Mouse (Mus musculus) retina, embryonic 14.5 days (tissue): ENCODE results near the gene Phf2.

Source experiments
- DNase-seq: peaks from one replicate; pipeline ENCODE4 v3.0.0-alpha.2; 2015; ENCODE audit warnings: low spot score

Phf2 gene

GRCm38 (mm10) chr13:48870771-48871731 is at the start of gene Phf2:
Gene Phf2, minus strand, starts transcription at chr13:48871119.
- DNase-seq = peak; percentile 51

- DNase-seq = no peak
These were observed 49.0 kb upstream of the Phf2 start for GRCm38 (mm10) chr13:48919756-48920415.

GRCm38 (mm10) chr13:48917113-48917599 is 46.2 kb upstream of the Phf2 start:
- no peak for DNase-seq

GRCm38 (mm10) chr13:48913680-48914079 is 42.8 kb upstream of the Phf2 start:
- no peak for DNase-seq

- DNase-seq = no peak
These were observed 42.2 kb upstream of the Phf2 start for GRCm38 (mm10) chr13:48913141-48913540.

- no peak for DNase-seq
These were observed 40.5 kb upstream of the Phf2 start for GRCm38 (mm10) chr13:48911426-48911825.

- no peak for DNase-seq
These were observed 34.5 kb upstream of the Phf2 start for GRCm38 (mm10) chr13:48905458-48905857.

- no peak for DNase-seq
These were observed 24.5 kb upstream of the Phf2 start for GRCm38 (mm10) chr13:48895376-48895775.

- no peak for DNase-seq
These were observed 19.5 kb upstream of the Phf2 start for GRCm38 (mm10) chr13:48890260-48890960.

- peak; percentile 99 for DNase-seq
These were observed 7.6 kb upstream of the Phf2 start for GRCm38 (mm10) chr13:48878534-48878933.

GRCm38 (mm10) chr13:48877805-48878204 is 6.9 kb upstream of the Phf2 start:
- DNase-seq = no peak

GRCm38 (mm10) chr13:48872726-48873125 is 1.8 kb upstream of the Phf2 start:
- DNase-seq = no peak

GRCm38 (mm10) chr13:48871887-48872606 is 1.1 kb upstream of the Phf2 start:
- DNase-seq = no peak

GRCm38 (mm10) chr13:48869950-48870770 is 759 bp downstream of the Phf2 start:
- peak; percentile 53 for DNase-seq

GRCm38 (mm10) chr13:48869600-48869949 is 1.3 kb downstream of the Phf2 start:
- peak; percentile 21 for DNase-seq

GRCm38 (mm10) chr13:48869088-48869487 is 1.8 kb downstream of the Phf2 start:
- no peak for DNase-seq

GRCm38 (mm10) chr13:48864673-48865356 is 6.1 kb downstream of the Phf2 start:
- no peak for DNase-seq

GRCm38 (mm10) chr13:48863556-48863955 is 7.4 kb downstream of the Phf2 start:
- no peak for DNase-seq

- no peak for DNase-seq
These were observed 9.0 kb downstream of the Phf2 start for GRCm38 (mm10) chr13:48861913-48862312.

GRCm38 (mm10) chr13:48858779-48859178 is 12.1 kb downstream of the Phf2 start:
- no peak for DNase-seq
